Mouse (Mus musculus) liver, embryonic 14.5 days (tissue): Measurements from ENCODE around the gene Neurl1a. TPM values are rescaled to one million over a fixed set of nuclear protein-coding genes. Genes with fewer than 3 reads are reported as not detected.

Experiments used
- ATAC-seq: fragments of 200-750 bp; cut with Nextera tagmentation; 2 replicates; pipeline ENCODE4 v1.8.0; 2017; ENCODE audit warnings: moderate number of reproducible peaks, mild to moderate bottlenecking, moderate library complexity; ENCODE audit not compliant: insufficient read depth
- DNase-seq, 3 experiments: peaks; one replicate each; pipeline ENCODE4 v3.0.0-alpha.2; 2012 to 2013; ENCODE audit warnings: low read depth in 3 of 3, low spot score in 3 of 3
- H3K27ac ChIP-seq: fragments of 300-500 bp; sonication (generic); 2 replicates; pipeline ENCODE4 v1.5.1; 2014; ENCODE audit warnings: moderate library complexity, mild to moderate bottlenecking, control low read depth, inconsistent platforms
- H3K27me3 ChIP-seq: fragments of 300-500 bp; sonication (generic); 2 replicates; pipeline ENCODE4 v1.6.1; 2014; ENCODE audit warnings: mild to moderate bottlenecking, low read length, moderate library complexity; ENCODE audit not compliant: control insufficient read depth, insufficient read depth
- H3K36me3 ChIP-seq: fragments of 300-500 bp; sonication (generic); replicated peaks from 2 replicates; pipeline ENCODE4 v1.6.1; 2014; ENCODE audit warnings: low read depth; ENCODE audit not compliant: control insufficient read depth, insufficient read depth
- H3K4me1 ChIP-seq, 2 experiments: fragments of 200-500 bp in 1 of 2; fragments of 300-500 bp in 1 of 2; sonication (generic) in 1 of 2; replicated peaks; 2 replicates each; pipeline ENCODE4 v1.6.1; 2012 to 2014; ENCODE audit warnings: antibody characterized with exemption in 1 of 2, inconsistent platforms in 1 of 2, low read length in 1 of 2; ENCODE audit not compliant: control insufficient read depth in 2 of 2, insufficient read depth in 2 of 2
- H3K4me2 ChIP-seq: fragments of 300-500 bp; sonication (generic); 2 replicates; pipeline ENCODE4 v1.6.1; 2014; ENCODE audit warnings: low read depth, mild to moderate bottlenecking, control low read depth, moderate library complexity
- H3K4me3 ChIP-seq, 2 experiments: fragments of 200-500 bp in 1 of 2; fragments of 300-500 bp in 1 of 2; sonication (generic) in 1 of 2; 2 replicates each; pipeline ENCODE4 v1.5.1; 2012 to 2014; ENCODE audit warnings: low read depth in 2 of 2, low read length in 2 of 2, mild to moderate bottlenecking in 2 of 2, control low read depth in 1 of 2, inconsistent platforms in 1 of 2, moderate library complexity in 1 of 2; ENCODE audit not compliant: insufficient read depth in 1 of 2
- H3K9ac ChIP-seq: fragments of 300-500 bp; sonication (generic); replicated peaks from 2 replicates; pipeline ENCODE4 v1.6.1; 2014; ENCODE audit warnings: mild to moderate bottlenecking, control low read depth, moderate library complexity
- H3K9me3 ChIP-seq: fragments of 300-500 bp; sonication (generic); 2 replicates; pipeline ENCODE4 v1.6.1; 2016; ENCODE audit warnings: low read length, mixed read lengths; ENCODE audit not compliant: control insufficient read depth
- CTCF ChIP-seq: IDR thresholded peaks from 2 replicates; pipeline ENCODE4 v1.5.1; 2016; ENCODE audit warnings: antibody characterized with exemption, low read depth, control low read depth
- EP300 ChIP-seq: IDR thresholded peaks from 2 replicates; pipeline ENCODE4 v1.6.1; 2016; ENCODE audit warnings: antibody characterized with exemption, low read depth
- whole genome bisulfite sequencing: fragments of 180-500 bp; shearing (Covaris S2); extraction: QIAGEN DNeasy Blood & Tissue Kit; methylation state at CpG from one replicate; pipeline ENCODE4 v1.1.7; 2014; ENCODE audit not compliant: insufficient replicate concordance; 5-methylcytosine and 5-hydroxymethylcytosine counted together
- polyA plus RNA-seq, 2 experiments: library from polyadenylated mRNA; depleted of rRNA in 1 of 2; stranded (reverse) in 1 of 2; unstranded in 1 of 2; fragments of >200 nt; fragmentation: Nextera tagmentation in 1 of 2; extraction: Ambion mirVana in 1 of 2; gene quantifications; 2 replicates each; pipeline versions ENCODE4 v1.2.1 to v1.2.3; 2012 to 2014

Neurl1a gene
- polyA plus RNA-seq, 2 experiments, result 0.53 to 0.70 TPM

DNA sequence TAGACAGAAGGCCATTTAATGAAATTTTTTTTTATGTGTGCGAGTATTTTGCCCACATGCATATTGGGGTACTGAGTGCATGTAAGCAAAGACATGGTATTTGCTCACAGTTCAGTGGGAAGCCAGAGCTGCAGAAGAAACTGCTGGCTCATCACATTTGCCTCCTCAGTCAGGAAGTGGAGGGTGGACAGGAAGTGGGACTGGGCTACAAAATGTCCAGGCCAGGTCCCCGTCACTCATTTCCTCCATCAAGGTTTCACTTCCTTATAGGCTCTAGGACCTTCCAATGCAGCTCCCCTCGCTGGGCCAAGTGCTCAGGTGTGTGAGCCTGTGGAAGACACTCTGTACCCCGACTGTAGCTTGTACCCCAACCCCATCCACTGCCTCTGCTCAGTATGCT, 46.1 kb downstream of the Neurl1a start:
- TF ChIP-seq CTCF (no peak), EP300 (no peak)
- DNase-seq (no peak), ATAC-seq (no peak)
- WGBS, result 26% methylated on average over 4 of the region's 4 CpGs
- Histone ChIP-seq H3K36me3 (no peaks in the 10 kb centered on the region), H3K4me2 (no peak overlapping the region), H3K27ac (no peak overlapping the region), H3K9me3 (no peaks in the 10 kb centered on the region), H3K27me3 (no peaks in the 10 kb centered on the region), H3K4me1 (peaks cover 0 to 8% of the 10 kb centered on the region in 2 experiments; a peak in 2 of 4 replicates), H3K4me3 (no peak overlapping the region), H3K9ac (no peak overlapping the region)

DNA sequence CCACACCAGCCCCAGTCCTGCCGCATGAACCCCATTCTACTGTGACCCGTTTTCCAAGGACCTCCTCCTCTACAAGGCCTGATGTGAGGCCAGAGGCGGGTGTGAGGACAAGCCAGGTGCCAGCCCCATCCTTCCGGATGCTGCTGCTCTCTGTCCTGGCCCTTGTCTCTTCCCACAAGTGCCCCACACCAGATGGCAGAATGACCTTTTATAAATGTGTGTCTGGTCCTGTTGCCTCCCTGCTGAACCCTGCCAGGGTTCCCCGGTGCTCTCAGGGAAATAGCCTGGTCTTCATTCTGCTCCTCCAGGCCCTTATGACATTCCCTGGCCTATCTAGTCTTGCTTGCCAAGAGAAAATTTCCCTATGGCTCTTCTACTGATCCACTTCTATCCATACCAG, 47.2 kb downstream of the Neurl1a start:
- DNase-seq (no peak), ATAC-seq (no peak)
- Histone ChIP-seq H3K9ac (no peak overlapping the region), H3K27ac (no peak overlapping the region), H3K4me1 (0 out of 4 replicates have a peak, but pooled peaks cover 0 to 6% of the 10 kb centered on the region in 2 experiments), H3K4me3 (no peak overlapping the region), H3K27me3 (no peaks in the 10 kb centered on the region), H3K4me2 (no peak overlapping the region), H3K9me3 (no peaks in the 10 kb centered on the region), H3K36me3 (no peaks in the 10 kb centered on the region)
- WGBS, result 76% methylated on average over 5 of the region's 5 CpGs
- TF ChIP-seq EP300, result no peak
- no peak for TF ChIP-seq CTCF

DNA sequence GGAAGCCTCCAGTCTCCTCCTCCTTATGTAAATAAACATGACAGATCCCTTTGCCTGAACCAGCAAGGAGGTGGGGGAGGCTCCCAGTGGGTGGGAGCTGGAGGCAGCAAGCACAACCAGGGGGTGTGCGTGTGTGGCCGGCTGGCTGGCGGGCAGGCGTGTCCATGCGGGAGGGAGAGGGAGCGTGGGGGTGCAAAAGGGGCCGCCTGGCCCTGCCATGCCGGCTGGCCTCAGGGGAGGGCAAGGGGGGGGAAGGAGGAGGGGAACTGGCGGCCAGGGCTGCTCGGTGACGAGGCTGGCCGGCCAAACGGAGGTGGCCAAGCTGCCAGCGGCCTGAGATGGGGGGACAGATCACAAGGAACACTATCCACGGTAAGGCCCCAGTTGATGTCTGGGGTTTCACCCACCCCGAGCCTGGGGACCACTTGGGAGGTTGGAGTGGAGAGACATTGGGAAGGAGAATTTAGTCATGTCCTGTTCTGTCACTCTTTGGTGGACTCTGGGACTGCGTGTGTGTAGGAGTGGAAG, 50.2 kb downstream of the Neurl1a start:
- no peak for TF ChIP-seq EP300
- no peak for TF ChIP-seq CTCF
- WGBS, result 10% methylated on average over 17 of the region's 17 CpGs
- Histone ChIP-seq H3K4me2 (peak overlapping the region; percentile 31; the same call in 1 of the 2 replicates), H3K36me3 (no peaks in the 10 kb centered on the region), H3K9me3 (no peaks in the 10 kb centered on the region), H3K9ac (no peak overlapping the region), H3K4me1 (0 out of 4 replicates have a peak, but pooled peaks cover 0 to 6% of the 10 kb centered on the region in 2 experiments), H3K4me3 (no peak overlapping the region), H3K27ac (no peak overlapping the region), H3K27me3 (no peaks in the 10 kb centered on the region)
- DNase-seq (no peak), ATAC-seq (no peak)

DNA sequence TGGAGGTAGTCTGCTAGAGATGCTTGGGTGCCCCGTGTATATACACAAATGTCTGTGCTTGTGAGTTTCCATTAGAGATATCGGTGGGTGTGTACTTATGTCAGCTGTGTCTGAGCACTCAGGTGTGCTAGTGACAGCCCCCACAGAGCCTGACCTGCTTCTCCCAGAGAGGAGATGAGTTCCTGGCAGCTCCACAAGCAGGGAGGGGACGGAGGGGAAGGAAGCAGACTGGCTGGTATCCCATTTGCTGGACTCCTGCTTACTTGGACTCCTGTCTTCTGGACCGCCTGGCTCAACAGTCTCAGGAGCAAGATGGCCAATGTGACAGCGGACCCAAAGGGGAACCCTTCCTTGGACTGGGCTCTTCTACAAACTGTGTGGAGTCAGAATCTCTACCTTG, 50.8 kb downstream of the Neurl1a start:
- Histone ChIP-seq H3K9me3 (no peaks in the 10 kb centered on the region), H3K27me3 (no peaks in the 10 kb centered on the region), H3K9ac (no peak overlapping the region), H3K36me3 (no peaks in the 10 kb centered on the region), H3K4me3 (no peak overlapping the region), H3K27ac (no peak overlapping the region), H3K4me2 (no peak overlapping the region), H3K4me1 (0 out of 4 replicates have a peak, but pooled peaks cover 0 to 6% of the 10 kb centered on the region in 2 experiments)
- DNase-seq (no peak), ATAC-seq (no peak)
- no peak for TF ChIP-seq CTCF
- TF ChIP-seq EP300, result no peak
- WGBS, result 52% methylated on average over 5 of the region's 5 CpGs

DNA sequence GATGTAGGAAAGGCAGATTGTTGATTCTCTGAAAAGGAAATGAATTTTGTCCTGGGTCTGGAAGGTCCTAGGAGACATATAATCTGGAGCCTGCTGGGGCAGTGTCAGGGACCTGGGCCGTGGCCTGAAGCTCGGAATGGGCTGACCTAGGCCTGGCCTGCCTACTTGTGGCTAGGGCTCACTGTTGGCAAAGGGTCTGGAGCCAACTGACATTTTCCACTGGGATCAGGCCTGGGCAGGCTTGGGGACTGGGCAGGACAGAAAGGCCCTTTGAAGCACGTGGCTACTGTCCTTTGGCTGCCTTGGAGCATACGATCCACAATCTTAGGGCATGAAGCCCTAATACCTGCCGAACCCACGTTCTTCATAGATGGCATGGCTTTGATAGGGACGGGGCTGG, 51.5 kb downstream of the Neurl1a start:
- Histone ChIP-seq H3K4me2 (no peak overlapping the region), H3K9ac (no peak overlapping the region), H3K4me3 (no peak overlapping the region), H3K27ac (no peak overlapping the region), H3K36me3 (no peaks in the 10 kb centered on the region), H3K4me1 (0 out of 4 replicates have a peak, but pooled peaks cover 0 to 6% of the 10 kb centered on the region in 2 experiments), H3K9me3 (no peaks in the 10 kb centered on the region), H3K27me3 (no peaks in the 10 kb centered on the region)
- ATAC-seq, result no peak
- 65% methylated on average over 7 of the region's 7 CpGs for WGBS
- no peak for DNase-seq
- TF ChIP-seq EP300 (no peak), CTCF (no peak)
